Mouse (Mus musculus): ENCODE results near the gene Glis3. TPM values are rescaled to one million over a fixed set of nuclear protein-coding genes. Genes with fewer than 3 reads are reported as not detected.
A peak's percentile ranks its signal among the peaks of the same experiment; 100 is the strongest.

The Glis3 gene
- polyA plus RNA-seq, 1 experiment from 2014 or later: 0.36 TPM

DNA sequence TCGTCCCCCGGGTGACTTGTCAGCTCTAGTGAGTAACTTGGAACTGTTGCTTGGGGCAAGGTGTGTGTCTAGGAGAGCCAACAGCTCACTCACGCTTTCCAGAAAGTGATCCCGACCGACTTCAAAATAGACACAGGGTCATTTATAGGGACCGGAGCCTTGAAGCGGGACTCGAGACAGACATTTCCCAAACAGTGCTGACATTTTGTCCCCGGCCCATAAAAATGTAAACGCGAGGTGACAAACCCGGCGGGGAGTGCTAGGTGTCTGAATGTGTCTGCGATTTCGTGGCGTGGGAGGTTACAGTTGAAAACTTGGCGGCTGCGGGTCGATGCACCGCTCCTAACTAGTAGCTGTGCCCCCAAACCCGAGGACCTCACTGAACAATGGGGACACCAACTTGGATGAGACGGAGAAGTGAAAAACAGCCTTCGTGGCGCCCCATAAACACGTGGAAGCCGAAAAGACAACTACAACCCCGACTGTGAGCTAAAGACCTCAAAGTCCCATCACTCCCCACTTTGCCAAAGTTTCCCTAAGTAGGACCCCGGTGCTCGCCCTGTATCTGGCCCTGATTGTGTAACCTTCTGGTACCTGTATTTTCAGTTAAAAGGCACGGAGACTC is 1.1 kb downstream of the Glis3 start:
- Histone ChIP-seq H3K4me1 (ENCODE audit: insufficient read depth) (peaks cover 21% of the 10 kb centered on the region), H3K4me2 (ENCODE audit: low read depth, low read length) (peak overlapping the region; percentile 93), H3K9me3 (ENCODE audit: low read length) (no peaks in the 10 kb centered on the region), H3K27ac (ENCODE audit: low read depth) (no peak overlapping the region), H3K4me3 (ENCODE audit: low read depth, low read length) (peak overlapping the region; percentile 50), H3K36me3 (replicated peaks; ENCODE audit: insufficient read depth, low read length) (no peaks in the 10 kb centered on the region), H3K9ac (replicated peaks) (peak overlapping the region; percentile 55), H3K27me3 (ENCODE audit: insufficient read depth, low read length) (peaks cover 32% of the 10 kb centered on the region)
- ATAC-seq (no peak), DNase-seq (no peak)
- no peak for TF ChIP-seq CTCF (IDR thresholded peaks at IDR 0.05; ENCODE audit: low read depth)
- no peak for TF ChIP-seq EP300 (IDR thresholded peaks at IDR 0.05; ENCODE audit: low read depth)
- WGBS (ENCODE audit: insufficient replicate concordance): under 1% methylated on average over 30 of the region's 30 CpGs

- H3K27ac ChIP-seq (ENCODE audit: low read depth): peak overlapping the region; percentile 29; the same call in 1 of the 2 replicates
- H3K9ac ChIP-seq (replicated peaks): peak overlapping the region; percentile 55
- peak; percentile 54 for DNase-seq
- H3K36me3 ChIP-seq (replicated peaks; ENCODE audit: insufficient read depth, low read length): no peaks in the 10 kb centered on the region
- H3K4me2 ChIP-seq (ENCODE audit: low read depth, low read length): peak overlapping the region; percentile 93
- H3K4me1 ChIP-seq (ENCODE audit: insufficient read depth): peaks cover 21% of the 10 kb centered on the region
- H3K4me3 ChIP-seq (ENCODE audit: low read depth, low read length): peak overlapping the region; percentile 50
- TF ChIP-seq CTCF (IDR thresholded peaks at IDR 0.05; ENCODE audit: low read depth) (no peak), EP300 (IDR thresholded peaks at IDR 0.05; ENCODE audit: low read depth) (no peak)
- peak; percentile 52 for ATAC-seq
- H3K9me3 ChIP-seq (ENCODE audit: low read length): no peaks in the 10 kb centered on the region
- 2% methylated on average over 32 of the region's 32 CpGs for WGBS (ENCODE audit: insufficient replicate concordance)
- peaks cover 32% of the 10 kb centered on the region for H3K27me3 ChIP-seq (ENCODE audit: insufficient read depth, low read length)
Measured at GRCm38 (mm10) chr19:28677728-28678438, 2.0 kb downstream of the Glis3 start.

- 32% methylated on average over 8 of the region's 8 CpGs for WGBS (ENCODE audit: insufficient replicate concordance)
- Histone ChIP-seq H3K9ac (replicated peaks) (no peak overlapping the region), H3K27ac (ENCODE audit: low read depth) (0 out of 2 replicates have a peak overlapping the region, but pooled peaks have one; percentile 29), H3K4me2 (ENCODE audit: low read depth, low read length) (peak overlapping the region; percentile 93), H3K36me3 (replicated peaks; ENCODE audit: insufficient read depth, low read length) (no peaks in the 10 kb centered on the region), H3K4me1 (ENCODE audit: insufficient read depth) (peaks cover 21% of the 10 kb centered on the region), H3K27me3 (ENCODE audit: insufficient read depth, low read length) (peaks cover 32% of the 10 kb centered on the region), H3K4me3 (ENCODE audit: low read depth, low read length) (0 out of 2 replicates have a peak overlapping the region, but pooled peaks have one; percentile 50), H3K9me3 (ENCODE audit: low read length) (no peaks in the 10 kb centered on the region)
- ATAC-seq (peak; percentile 24; the same call in 1 of the 2 replicates), DNase-seq (no peak)
- TF ChIP-seq EP300 (IDR thresholded peaks at IDR 0.05; ENCODE audit: low read depth) (no peak), CTCF (IDR thresholded peaks at IDR 0.05; ENCODE audit: low read depth) (no peak)
Measured at GRCm38 (mm10) chr19:28677045-28677727, 2.7 kb downstream of the Glis3 start.

GRCm38 (mm10) chr19:28663781-28664180 is 16.1 kb downstream of the Glis3 start:
- TF ChIP-seq EP300 (IDR thresholded peaks at IDR 0.05; ENCODE audit: low read depth) (no peak), CTCF (IDR thresholded peaks at IDR 0.05; ENCODE audit: low read depth) (no peak)
- Histone ChIP-seq H3K9ac (replicated peaks) (no peak overlapping the region), H3K27me3 (ENCODE audit: insufficient read depth, low read length) (no peaks in the 10 kb centered on the region), H3K27ac (ENCODE audit: low read depth) (no peak overlapping the region), H3K4me1 (ENCODE audit: insufficient read depth) (no peaks in the 10 kb centered on the region; the same call in 1 of the 2 replicates), H3K4me3 (ENCODE audit: low read depth, low read length) (no peak overlapping the region), H3K36me3 (replicated peaks; ENCODE audit: insufficient read depth, low read length) (no peaks in the 10 kb centered on the region), H3K9me3 (ENCODE audit: low read length) (no peaks in the 10 kb centered on the region), H3K4me2 (ENCODE audit: low read depth, low read length) (no peak overlapping the region)
- DNase-seq: no peak
- no peak for ATAC-seq
- 72% methylated on average over 9 of the region's 9 CpGs for WGBS (ENCODE audit: insufficient replicate concordance)

- TF ChIP-seq CTCF (IDR thresholded peaks at IDR 0.05; ENCODE audit: low read depth) (no peak), EP300 (IDR thresholded peaks at IDR 0.05; ENCODE audit: low read depth) (no peak)
- ATAC-seq: no peak
Measured at GRCm38 (mm10) chr19:28663148-28663547, 16.7 kb downstream of the Glis3 start.

GRCm38 (mm10) chr19:28662474-28662873 is 17.4 kb downstream of the Glis3 start:
- TF ChIP-seq CTCF (IDR thresholded peaks at IDR 0.05; ENCODE audit: low read depth) (no peak), EP300 (IDR thresholded peaks at IDR 0.05; ENCODE audit: low read depth) (no peak)
- Histone ChIP-seq H3K9me3 (ENCODE audit: low read length) (no peaks in the 10 kb centered on the region), H3K27ac (ENCODE audit: low read depth) (no peak overlapping the region), H3K4me3 (ENCODE audit: low read depth, low read length) (no peak overlapping the region), H3K27me3 (ENCODE audit: insufficient read depth, low read length) (no peaks in the 10 kb centered on the region), H3K4me2 (ENCODE audit: low read depth, low read length) (no peak overlapping the region), H3K36me3 (replicated peaks; ENCODE audit: insufficient read depth, low read length) (no peaks in the 10 kb centered on the region), H3K9ac (replicated peaks) (no peak overlapping the region), H3K4me1 (ENCODE audit: insufficient read depth) (no peaks in the 10 kb centered on the region; the same call in 1 of the 2 replicates)
- WGBS (ENCODE audit: insufficient replicate concordance): 59% methylated on average over 8 of the region's 8 CpGs
- ATAC-seq (no peak), DNase-seq (no peak)

More at GRCm38 (mm10) chr19:28663148-28663547, 16.7 kb downstream of the Glis3 start:
- Histone ChIP-seq H3K27ac (ENCODE audit: low read depth) (no peak overlapping the region), H3K4me3 (ENCODE audit: low read depth, low read length) (no peak overlapping the region), H3K9ac (replicated peaks) (no peak overlapping the region), H3K27me3 (ENCODE audit: insufficient read depth, low read length) (no peaks in the 10 kb centered on the region), H3K4me2 (ENCODE audit: low read depth, low read length) (no peak overlapping the region), H3K36me3 (replicated peaks; ENCODE audit: insufficient read depth, low read length) (no peaks in the 10 kb centered on the region), H3K9me3 (ENCODE audit: low read length) (no peaks in the 10 kb centered on the region), H3K4me1 (ENCODE audit: insufficient read depth) (no peaks in the 10 kb centered on the region; the same call in 1 of the 2 replicates)
- WGBS (ENCODE audit: insufficient replicate concordance): 63% methylated on average over 10 of the region's 10 CpGs
- no peak for DNase-seq
